9 mouse cellular contexts compared by ENCODE assay signal in genomic region chr2:24367895-24368261, GRCm38 (mm10). TPM values are rescaled to one million over a fixed set of nuclear protein-coding genes. Genes with fewer than 3 reads are reported as not detected.
DNase-seq lines count a peak whose midpoint lies in the region; ATAC-seq lines count a peak whose summit lies in the region.
"Had no signal": no experiment of that assay in that cellular context is flagged by ENCODE, and none has a peak within 500 bp of the region (broad histone marks: within the 10 kb centered on the region; RNA-seq: fewer than 3 reads in every experiment).

No protein-coding gene starts in this region.

- peak overlapping the region; percentile 77 for H3K4me2 ChIP-seq in heart, embryonic 15.5 days
- H3K4me2 ChIP-seq in hindbrain, embryonic 11.5 days (replicated peaks; ENCODE audit: low read depth, low read length), result peak overlapping the region; percentile 78; the same call in 1 of the 2 replicates

- H3K27me3 ChIP-seq in heart, embryonic 15.5 days, result peaks cover 20% of the 10 kb centered on the region
- H3K27me3 ChIP-seq in hindbrain, embryonic 11.5 days (ENCODE audit: control insufficient read depth, insufficient read depth, low read length), result peaks cover 5% of the 10 kb centered on the region

- H3K9ac ChIP-seq in heart, embryonic 15.5 days, result no peak overlapping the region
- 0 out of 2 replicates have a peak overlapping the region, but pooled peaks have one; percentile 49 for H3K9ac ChIP-seq in hindbrain, embryonic 11.5 days (ENCODE audit: low read depth, low read length)

- no peak overlapping the region for H3K27ac ChIP-seq in heart, embryonic 15.5 days
- no peak overlapping the region for H3K27ac ChIP-seq in hindbrain, embryonic 11.5 days (ENCODE audit: low read depth, low read length)

- WGBS in heart, embryonic 15.5 days, result 40% methylated on average over 4 of the region's 4 CpGs
- WGBS in hindbrain, embryonic 11.5 days, result 83% methylated on average over 4 of the region's 4 CpGs

- peak overlapping the region; percentile 42 for H3K4me3 ChIP-seq in heart, embryonic 15.5 days
- H3K4me3 ChIP-seq in hindbrain, embryonic 11.5 days (ENCODE audit: low read depth, low read length), result peak overlapping the region; percentile 34; the same call in 1 of the 2 replicates

- H3K36me3 ChIP-seq in heart, embryonic 15.5 days, result no peaks in the 10 kb centered on the region
- no peaks in the 10 kb centered on the region for H3K36me3 ChIP-seq in hindbrain, embryonic 11.5 days (ENCODE audit: control insufficient read depth, insufficient read depth, low read length)

- no peak for DNase-seq in heart, postnatal 25 days (ENCODE audit: low spot score)
- peak; percentile 17 for DNase-seq in Muller cell, postnatal 12 days (ENCODE audit: inconsistent ontology term)
- no peak for DNase-seq in hindbrain, embryonic 11.5 days (ENCODE audit: low spot score)
- peak; percentile 11 for DNase-seq in lung, postnatal 10 days
- DNase-seq in yolk sac, embryonic 10.5 days (ENCODE audit: low spot score), result no peak
- no peak for DNase-seq in gastrocnemius, postnatal 10 days
- DNase-seq in kidney, postnatal 25 days, result no peak

- ATAC-seq in heart, embryonic 15.5 days (replicated peaks; ENCODE audit: insufficient number of reproducible peaks, insufficient read depth, low FRiP score, low read depth), result no peak
- ATAC-seq in hindbrain, embryonic 11.5 days (ENCODE audit: low FRiP score), result no peak

- H3K4me1 ChIP-seq in heart, embryonic 15.5 days (replicated peaks), result peaks cover 9% of the 10 kb centered on the region
- no peaks in the 10 kb centered on the region for H3K4me1 ChIP-seq in hindbrain, embryonic 11.5 days (replicated peaks; ENCODE audit: control insufficient read depth, insufficient read depth, low read length)

- H3K9me3 ChIP-seq in heart, embryonic 15.5 days (replicated peaks), result no peaks in the 10 kb centered on the region
- H3K9me3 ChIP-seq in hindbrain, embryonic 11.5 days (ENCODE audit: control insufficient read depth, low read length), result no peaks in the 10 kb centered on the region

- intact Hi-C loops in heart, postnatal 25 days (cut with DNase I), result no loop called here

RNA-seq across cellular contexts. Expression of gene Psd4, which starts 0.5 kb away (rescaled TPM):
- polyA plus RNA-seq in heart, embryonic 15.5 days (2015; fragmentation: Nextera tagmentation; extraction: Ambion mirVana), result 1.2 and 4.4 TPM in 2 replicates
- 1 to 10 TPM; 1.1 to 1.2 TPM for total RNA-seq in heart, postnatal 25 days (2021)
- polyA plus RNA-seq in hindbrain, embryonic 11.5 days (2014; fragmentation: Nextera tagmentation; extraction: Ambion mirVana), result 0.45 and 0.46 TPM in 2 replicates
- 1 to 10 TPM in 1 of 2 experiments, under 1 TPM in 1; 0.75 to 1.7 TPM for total RNA-seq in gastrocnemius, postnatal 10 days (2021)

RNA-seq across cellular contexts. Expression of gene Il1rn, which starts 31.2 kb away (rescaled TPM):
- polyA plus RNA-seq in heart, embryonic 15.5 days (2015; fragmentation: Nextera tagmentation; extraction: Ambion mirVana), result 0.68 and 3.0 TPM in 2 replicates
- not detected for total RNA-seq in heart, postnatal 25 days (2021)
- polyA plus RNA-seq in hindbrain, embryonic 11.5 days (2014; fragmentation: Nextera tagmentation; extraction: Ambion mirVana), result not detected in 2 replicates
- total RNA-seq in gastrocnemius, postnatal 10 days (2021), result under 1 TPM in 1 of 2 experiments, not detected in 1; 0.43 TPM
- total RNA-seq: ES-E14 had no signal

Comparison
In these comparisons a context has a peak if more than half of its experiments do, and no peak if none do; other contexts are left out.
1. DNase-seq: peak in Muller cell, postnatal 12 days (single experiment) and lung, postnatal 10 days (single experiment); none in heart, postnatal 25 days (single experiment), hindbrain, embryonic 11.5 days (single experiment), yolk sac, embryonic 10.5 days (single experiment), gastrocnemius, postnatal 10 days (single experiment) and kidney, postnatal 25 days (0 of 2).